Mouse (Mus musculus) CD4-positive, CD25-positive, alpha-beta regulatory T cell, adult 9 weeks (primary cell): ENCODE data around the gene Acsl1. TPM values are rescaled to one million over a fixed set of nuclear protein-coding genes. Genes with fewer than 3 reads are reported as not detected.

ENCODE experiments used
- polyA plus RNA-seq: library from polyadenylated mRNA; unstranded; fragments of 100-300 nt; shearing (Covaris generic); gene quantifications from one replicate; pipeline ENCODE4 v1.2.1, GENCODE M21; 2017

Gene Acsl1
- 13.2 TPM for polyA plus RNA-seq

DNA sequence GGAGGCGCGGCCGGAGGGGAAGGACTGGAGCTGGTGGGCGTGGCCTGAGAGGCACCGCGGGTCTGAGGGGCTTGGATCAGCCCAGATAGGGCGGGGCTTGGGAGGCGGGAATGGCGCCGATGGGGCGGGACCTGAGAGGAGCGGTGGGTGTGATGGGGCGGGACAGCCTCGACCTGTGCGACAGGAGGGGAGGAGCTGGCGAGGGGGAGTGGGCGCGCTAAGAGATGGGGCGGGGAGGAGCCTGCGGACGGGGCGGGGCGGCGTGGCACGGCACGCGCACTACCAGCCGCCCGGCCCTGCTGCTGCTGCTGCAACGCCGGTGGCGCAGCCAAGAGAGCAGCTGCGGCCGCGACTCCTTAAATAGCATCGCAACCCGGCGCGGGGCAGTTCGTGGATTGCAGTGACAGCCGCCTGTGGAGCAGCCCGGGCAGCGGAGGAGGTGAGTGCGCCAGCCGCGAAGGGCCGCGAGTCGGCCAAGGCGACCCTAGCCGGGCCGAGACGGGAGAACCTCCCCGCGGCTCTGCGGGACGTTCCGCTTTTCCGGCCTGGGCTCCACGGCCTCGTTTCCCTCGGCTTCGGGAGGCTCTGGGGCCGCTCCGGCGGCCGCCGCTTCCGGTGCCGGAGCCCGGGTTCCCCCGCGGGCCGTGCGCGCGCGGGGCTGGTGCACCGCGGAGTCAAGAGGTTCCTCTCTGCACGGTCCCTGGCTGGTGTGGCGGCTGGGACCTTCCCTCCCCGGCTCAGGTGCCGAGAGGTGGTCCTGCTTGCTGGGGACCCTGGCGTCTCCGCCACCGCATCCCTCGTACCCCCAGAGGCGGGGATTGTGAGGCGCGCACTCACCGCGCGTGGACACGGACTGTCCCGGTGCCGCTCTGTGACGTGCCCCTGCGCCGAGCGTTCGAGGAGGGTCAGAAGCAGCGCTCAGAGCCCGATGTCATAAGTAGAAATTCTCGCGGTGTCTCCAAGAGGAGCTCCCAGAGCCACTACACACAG, at the start of gene Acsl1:
Acsl1 (plus strand) TSS at position 246 of the 990 bp plus-strand sequence.

DNA sequence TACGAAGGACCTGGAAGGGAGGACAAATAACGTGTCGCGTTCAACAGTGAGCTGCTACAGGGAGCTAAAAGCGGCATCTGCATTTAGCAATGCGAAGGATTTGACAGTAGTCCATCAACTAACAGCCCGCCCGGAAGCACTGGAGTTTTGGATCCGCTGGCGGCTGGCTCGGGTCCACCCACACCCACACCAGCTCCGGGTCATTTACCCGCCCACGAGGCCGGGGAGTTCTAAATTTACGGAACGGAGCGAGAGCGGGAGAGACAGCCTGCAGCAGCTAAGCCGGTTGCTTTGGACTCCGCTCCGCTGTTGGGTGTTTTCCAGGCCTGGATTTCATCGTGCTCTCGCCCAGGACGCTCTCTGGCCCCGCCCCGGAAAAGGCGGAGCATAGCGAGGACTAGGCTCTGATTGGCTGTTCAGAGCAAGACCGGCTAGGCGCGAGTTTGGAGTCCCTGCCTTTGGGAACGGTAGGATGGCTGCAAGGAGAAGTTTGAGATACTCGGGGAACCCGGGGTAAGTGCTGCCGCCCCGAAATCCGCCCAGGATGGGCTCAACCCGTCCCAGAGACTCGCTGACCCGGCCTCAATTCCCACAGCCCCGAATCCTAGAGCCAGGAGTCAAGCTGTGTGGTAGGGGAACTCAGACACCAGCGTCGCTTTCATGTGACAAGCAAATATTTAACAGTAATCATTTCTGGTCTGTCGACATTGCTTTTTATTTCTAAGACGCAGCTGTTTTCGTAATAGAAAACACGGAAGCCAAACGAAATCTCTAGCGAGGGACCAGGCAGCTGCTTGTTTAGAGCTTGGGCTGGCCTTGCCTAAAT, 81.0 kb downstream of the Acsl1 start, which contains the start of gene Cenpu:
Cenpu (plus strand) TSS at position 414 of the 826 bp plus-strand sequence.

Other genes starting within 250 kb of the Acsl1 start
- not detected for gene Helt, start 176.4 kb upstream of the Acsl1 start, polyA plus RNA-seq
- gene Cenpu, start 81.0 kb downstream of the Acsl1 start, polyA plus RNA-seq: 6.6 TPM
- gene Primpol, start 146.2 kb downstream of the Acsl1 start, polyA plus RNA-seq: 38.0 TPM
- gene Casp3, start 146.3 kb downstream of the Acsl1 start, polyA plus RNA-seq: 58.7 TPM